Mouse (Mus musculus): ENCODE measurements around the gene Slc35f6. TPM values are rescaled to one million over a fixed set of nuclear protein-coding genes. Genes with fewer than 3 reads are reported as not detected.
"Not testable (repeated sequence)": the region's sequence is repeated elsewhere in the genome, so short reads cannot be mapped to it uniquely, and the experiment has no call there.

Slc35f6 gene
- polyA plus RNA-seq, 1 experiment from 2014 or later = 28.8 TPM

- Histone ChIP-seq H3K4me3 (ENCODE audit: low read depth, low read length) (peak overlapping the region; percentile 75), H3K27me3 (ENCODE audit: control insufficient read depth, insufficient read depth, low read length) (no peaks in the 10 kb centered on the region), H3K4me2 (replicated peaks; ENCODE audit: low read depth, low read length) (peak overlapping the region; percentile 51), H3K36me3 (ENCODE audit: control insufficient read depth, insufficient read depth, low read length) (no peaks in the 10 kb centered on the region; the same call in 1 of the 2 replicates), H3K9ac (ENCODE audit: low read depth, low read length) (peak overlapping the region; percentile 68), H3K9me3 (ENCODE audit: control insufficient read depth, low read length) (no peaks in the 10 kb centered on the region), H3K4me1 (replicated peaks; ENCODE audit: control insufficient read depth, insufficient read depth, low read length) (peaks cover 3% of the 10 kb centered on the region), H3K27ac (ENCODE audit: low read depth, low read length) (no peak overlapping the region)
- ATAC-seq (ENCODE audit: low FRiP score) (no peak), DNase-seq (ENCODE audit: low spot score) (peak; percentile 18)
- 15% methylated on average over 3 of the region's 3 CpGs for WGBS
Observed at GRCm38 (mm10) chr5:30667686-30668085, 20.0 kb downstream of the Slc35f6 start.

- Histone ChIP-seq H3K4me3 (ENCODE audit: low read depth, low read length) (no peak overlapping the region), H3K36me3 (ENCODE audit: control insufficient read depth, insufficient read depth, low read length) (no peaks in the 10 kb centered on the region; the same call in 1 of the 2 replicates), H3K27me3 (ENCODE audit: control insufficient read depth, insufficient read depth, low read length) (no peaks in the 10 kb centered on the region), H3K9ac (ENCODE audit: low read depth, low read length) (no peak overlapping the region), H3K4me2 (replicated peaks; ENCODE audit: low read depth, low read length) (peak overlapping the region; percentile 51; the same call in 1 of the 2 replicates), H3K9me3 (ENCODE audit: control insufficient read depth, low read length) (no peaks in the 10 kb centered on the region), H3K4me1 (replicated peaks; ENCODE audit: control insufficient read depth, insufficient read depth, low read length) (peaks cover 3% of the 10 kb centered on the region), H3K27ac (ENCODE audit: low read depth, low read length) (no peak overlapping the region)
- 92% methylated on average over 9 of the region's 9 CpGs for WGBS
- ATAC-seq (ENCODE audit: low FRiP score) (no peak), DNase-seq (ENCODE audit: low spot score) (no peak)
Observed at GRCm38 (mm10) chr5:30668637-30669495, 21.1 kb downstream of the Slc35f6 start.

- WGBS = 95% methylated on average over 3 of the region's 3 CpGs
- DNase-seq (ENCODE audit: low spot score) (no peak), ATAC-seq (ENCODE audit: low FRiP score) (no peak)
- Histone ChIP-seq H3K4me1 (replicated peaks; ENCODE audit: control insufficient read depth, insufficient read depth, low read length) (peaks cover 3% of the 10 kb centered on the region), H3K4me2 (replicated peaks; ENCODE audit: low read depth, low read length) (no peak overlapping the region), H3K4me3 (ENCODE audit: low read depth, low read length) (no peak overlapping the region), H3K36me3 (ENCODE audit: control insufficient read depth, insufficient read depth, low read length) (no peaks in the 10 kb centered on the region; the same call in 1 of the 2 replicates), H3K9ac (ENCODE audit: low read depth, low read length) (no peak overlapping the region), H3K27ac (ENCODE audit: low read depth, low read length) (no peak overlapping the region), H3K9me3 (ENCODE audit: control insufficient read depth, low read length) (no peaks in the 10 kb centered on the region), H3K27me3 (ENCODE audit: control insufficient read depth, insufficient read depth, low read length) (no peaks in the 10 kb centered on the region)
Observed at GRCm38 (mm10) chr5:30669496-30669830, 21.7 kb downstream of the Slc35f6 start.

- DNase-seq (ENCODE audit: low spot score) (no peak), ATAC-seq (ENCODE audit: low FRiP score) (no peak)
- no peaks in the 10 kb centered on the region for H3K27me3 ChIP-seq (ENCODE audit: control insufficient read depth, insufficient read depth, low read length)
- H3K27ac ChIP-seq (ENCODE audit: low read depth, low read length) = no peak overlapping the region
- no peak overlapping the region for H3K4me3 ChIP-seq (ENCODE audit: low read depth, low read length)
- 93% methylated on average over 7 of the region's 7 CpGs for WGBS
- H3K4me1 ChIP-seq (replicated peaks; ENCODE audit: control insufficient read depth, insufficient read depth, low read length) = peaks cover 3% of the 10 kb centered on the region
- H3K9me3 ChIP-seq (ENCODE audit: control insufficient read depth, low read length) = no peaks in the 10 kb centered on the region
- peaks cover under 1% of the 10 kb centered on the region; the same call in 1 of the 2 replicates for H3K36me3 ChIP-seq (ENCODE audit: control insufficient read depth, insufficient read depth, low read length)
- no peak overlapping the region for H3K9ac ChIP-seq (ENCODE audit: low read depth, low read length)
- H3K4me2 ChIP-seq (replicated peaks; ENCODE audit: low read depth, low read length) = no peak overlapping the region
Observed at GRCm38 (mm10) chr5:30670091-30670490, 22.4 kb downstream of the Slc35f6 start.

GRCm38 (mm10) chr5:30674001-30674400 is 26.3 kb downstream of the Slc35f6 start:
- H3K9me3 ChIP-seq (ENCODE audit: control insufficient read depth, low read length) = no peaks in the 10 kb centered on the region
- no peaks in the 10 kb centered on the region for H3K4me1 ChIP-seq (replicated peaks; ENCODE audit: control insufficient read depth, insufficient read depth, low read length)
- no peak overlapping the region for H3K4me3 ChIP-seq (ENCODE audit: low read depth, low read length)
- no peak overlapping the region for H3K9ac ChIP-seq (ENCODE audit: low read depth, low read length)
- no peak overlapping the region for H3K4me2 ChIP-seq (replicated peaks; ENCODE audit: low read depth, low read length)
- H3K27me3 ChIP-seq (ENCODE audit: control insufficient read depth, insufficient read depth, low read length) = no peaks in the 10 kb centered on the region
- DNase-seq (ENCODE audit: low spot score) = no peak
- H3K27ac ChIP-seq (ENCODE audit: low read depth, low read length) = no peak overlapping the region
- whole genome bisulfite sequencing = 84% methylated on average over 7 of the region's 7 CpGs
- peaks cover 4% of the 10 kb centered on the region; the same call in 1 of the 2 replicates for H3K36me3 ChIP-seq (ENCODE audit: control insufficient read depth, insufficient read depth, low read length)
- ATAC-seq (ENCODE audit: low FRiP score) = no peak

GRCm38 (mm10) chr5:30676800-30677199 is 29.1 kb downstream of the Slc35f6 start:
- Histone ChIP-seq H3K9ac (ENCODE audit: low read depth, low read length) (no peak overlapping the region), H3K27me3 (ENCODE audit: control insufficient read depth, insufficient read depth, low read length) (no peaks in the 10 kb centered on the region), H3K4me2 (replicated peaks; ENCODE audit: low read depth, low read length) (no peak overlapping the region), H3K4me3 (ENCODE audit: low read depth, low read length) (no peak overlapping the region), H3K4me1 (replicated peaks; ENCODE audit: control insufficient read depth, insufficient read depth, low read length) (no peaks in the 10 kb centered on the region), H3K9me3 (ENCODE audit: control insufficient read depth, low read length) (no peaks in the 10 kb centered on the region), H3K27ac (ENCODE audit: low read depth, low read length) (no peak overlapping the region), H3K36me3 (ENCODE audit: control insufficient read depth, insufficient read depth, low read length) (0 out of 2 replicates have a peak, but pooled peaks cover 4% of the 10 kb centered on the region)
- ATAC-seq (ENCODE audit: low FRiP score) (no peak), DNase-seq (ENCODE audit: low spot score) (no peak)
- 87% methylated on average over 7 of the region's 7 CpGs for WGBS

GRCm38 (mm10) chr5:30678069-30678468 is 30.3 kb downstream of the Slc35f6 start:
- 97% methylated on average over 3 of the region's 3 CpGs for WGBS
- not testable (repeated sequence) for H3K9ac ChIP-seq (ENCODE audit: low read depth, low read length); H3K27me3 ChIP-seq (ENCODE audit: control insufficient read depth, insufficient read depth, low read length); H3K36me3 ChIP-seq (ENCODE audit: control insufficient read depth, insufficient read depth, low read length); H3K9me3 ChIP-seq (ENCODE audit: control insufficient read depth, low read length); H3K4me1 ChIP-seq (replicated peaks; ENCODE audit: control insufficient read depth, insufficient read depth, low read length); H3K4me3 ChIP-seq (ENCODE audit: low read depth, low read length); DNase-seq (ENCODE audit: low spot score); ATAC-seq (ENCODE audit: low FRiP score); H3K27ac ChIP-seq (ENCODE audit: low read depth, low read length); H3K4me2 ChIP-seq (replicated peaks; ENCODE audit: low read depth, low read length)

GRCm38 (mm10) chr5:30678722-30679296 is 31.1 kb downstream of the Slc35f6 start:
- 95% methylated on average over 4 of the region's 4 CpGs for WGBS
- H3K9me3 ChIP-seq (ENCODE audit: control insufficient read depth, low read length) = no peaks in the 10 kb centered on the region
- no peak for DNase-seq (ENCODE audit: low spot score)

More at GRCm38 (mm10) chr5:30678722-30679296, 31.1 kb downstream of the Slc35f6 start:
- no peaks in the 10 kb centered on the region for H3K27me3 ChIP-seq (ENCODE audit: control insufficient read depth, insufficient read depth, low read length)
- 0 out of 2 replicates have a peak, but pooled peaks cover 4% of the 10 kb centered on the region for H3K36me3 ChIP-seq (ENCODE audit: control insufficient read depth, insufficient read depth, low read length)
- ATAC-seq (ENCODE audit: low FRiP score) = no peak
- no peaks in the 10 kb centered on the region for H3K4me1 ChIP-seq (replicated peaks; ENCODE audit: control insufficient read depth, insufficient read depth, low read length)
- H3K4me3 ChIP-seq (ENCODE audit: low read depth, low read length) = no peak overlapping the region
- no peak overlapping the region for H3K4me2 ChIP-seq (replicated peaks; ENCODE audit: low read depth, low read length)
- H3K9ac ChIP-seq (ENCODE audit: low read depth, low read length) = no peak overlapping the region
- no peak overlapping the region for H3K27ac ChIP-seq (ENCODE audit: low read depth, low read length)

All from hindbrain, embryonic 11.5 days (tissue).